Mouse (Mus musculus) spleen, embryonic (tissue): Measurements from ENCODE around the gene Lef1.

ENCODE experiments used
- CTCF ChIA-PET: fragments of 350-600 bp; sonication (Branson Sonifier 250); formaldehyde crosslinking; loops from one replicate; lab custom pipeline; 2022; lab: Charles Lee

The Lef1 gene

DNA sequence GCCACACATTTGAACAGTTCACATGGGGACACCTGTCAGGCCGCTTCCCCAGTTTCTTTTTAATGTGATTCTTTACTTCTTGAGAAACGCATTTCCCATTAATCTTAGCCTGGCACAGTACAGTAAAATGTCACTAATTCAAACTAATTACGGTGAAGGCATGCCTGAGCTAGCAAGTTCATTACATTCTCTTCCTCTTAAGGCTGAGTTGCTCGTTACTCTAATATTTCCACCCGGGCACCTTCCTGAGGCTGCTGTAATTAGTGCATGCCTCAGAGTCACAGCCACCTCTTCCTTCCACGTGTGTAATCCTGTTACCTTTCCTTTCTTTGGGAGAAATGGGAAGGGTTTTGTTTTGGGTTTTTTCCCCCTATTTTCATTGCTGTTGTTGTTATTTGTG lies 71.9 kb downstream of the Lef1 start:
- CTCF ChIA-PET = interaction anchor here (0.7 kb wide), 1 partner anchor 15 kb away, joined by 9 read pairs; no protein-coding TSS in a partner anchor

DNA sequence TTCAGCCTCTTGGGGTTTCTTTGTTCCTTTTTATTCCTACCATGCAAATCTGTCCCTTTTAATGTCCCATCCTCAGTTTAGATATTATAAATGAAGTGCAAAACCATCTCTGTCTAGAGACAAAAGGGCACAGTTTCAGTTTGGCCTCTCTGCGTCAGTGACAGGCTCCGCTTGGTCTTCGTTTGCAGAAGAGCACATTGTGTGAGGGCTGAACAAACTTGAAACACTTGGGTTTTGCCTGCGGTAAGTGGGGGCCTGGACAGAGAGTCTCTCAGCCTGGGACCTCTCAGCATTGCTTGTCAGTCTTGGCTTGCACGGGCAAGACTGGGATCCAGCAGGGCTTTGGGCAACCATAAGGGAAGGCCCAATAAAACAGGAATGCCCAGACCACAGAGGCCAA lies 75.9 kb downstream of the Lef1 start:
- CTCF ChIA-PET = no interaction called here

DNA sequence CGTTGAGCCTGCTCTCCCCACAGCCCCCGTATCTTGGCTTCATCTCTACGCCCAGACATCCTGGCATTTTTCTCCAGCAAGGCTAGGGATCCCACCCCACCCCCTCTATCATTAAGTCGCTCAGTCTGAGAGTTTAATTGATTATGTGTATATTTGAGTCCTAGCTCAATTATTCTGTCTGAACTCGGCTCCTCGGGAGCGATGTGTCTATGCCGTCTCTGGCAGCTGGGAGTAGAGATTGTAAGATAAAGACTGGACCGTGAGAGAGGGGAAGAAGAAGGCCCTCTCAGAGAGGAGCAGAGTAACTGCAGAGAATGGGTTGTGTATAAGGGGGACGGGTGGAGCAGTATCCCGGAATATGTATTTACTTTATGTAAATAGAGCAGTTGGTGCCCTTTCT lies 80.0 kb downstream of the Lef1 start:
- CTCF ChIA-PET = no interaction called here

DNA sequence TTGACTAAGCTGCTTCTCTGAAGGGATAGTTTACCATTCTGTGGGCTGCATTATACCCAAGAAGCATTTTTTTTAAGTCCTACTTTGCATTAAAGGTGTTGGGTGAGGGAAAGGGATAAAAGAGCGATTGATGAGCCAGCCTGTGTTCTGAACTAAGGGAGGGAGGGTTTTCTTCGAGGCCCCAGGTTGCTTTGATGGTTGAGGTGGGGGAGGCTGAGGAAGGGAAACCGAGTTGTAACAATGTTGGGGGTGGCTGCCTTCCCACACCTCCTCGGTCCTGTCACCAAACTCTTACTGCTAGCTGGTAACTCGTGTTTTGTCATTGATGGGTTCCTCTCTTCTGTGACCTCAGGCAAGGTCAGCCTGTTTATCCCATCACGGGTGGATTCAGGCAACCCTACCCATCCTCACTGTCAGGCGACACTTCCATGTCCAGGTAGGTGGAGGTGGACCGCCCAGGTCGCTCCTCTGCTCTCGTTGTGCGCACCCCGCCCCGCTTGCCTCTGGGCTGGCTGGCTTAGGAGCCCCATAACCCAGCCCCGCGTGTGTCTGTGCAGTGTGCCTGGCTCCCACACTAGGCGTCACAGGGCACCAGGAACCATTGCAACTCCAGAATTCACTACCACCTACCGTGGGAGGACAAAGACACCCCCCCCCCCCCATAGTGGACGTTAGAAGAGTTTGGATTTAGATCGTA lies 80.5 kb downstream of the Lef1 start:
- CTCF ChIA-PET = no interaction called here

- CTCF ChIA-PET = no interaction called here
Measured at GRCm38 (mm10) chr3:131191454-131191853, 81.2 kb downstream of the Lef1 start.

GRCm38 (mm10) chr3:131196050-131196449 lies 85.8 kb downstream of the Lef1 start:
- CTCF ChIA-PET = no interaction called here

GRCm38 (mm10) chr3:131196507-131197019 lies 86.3 kb downstream of the Lef1 start:
- CTCF ChIA-PET = no interaction called here

DNA sequence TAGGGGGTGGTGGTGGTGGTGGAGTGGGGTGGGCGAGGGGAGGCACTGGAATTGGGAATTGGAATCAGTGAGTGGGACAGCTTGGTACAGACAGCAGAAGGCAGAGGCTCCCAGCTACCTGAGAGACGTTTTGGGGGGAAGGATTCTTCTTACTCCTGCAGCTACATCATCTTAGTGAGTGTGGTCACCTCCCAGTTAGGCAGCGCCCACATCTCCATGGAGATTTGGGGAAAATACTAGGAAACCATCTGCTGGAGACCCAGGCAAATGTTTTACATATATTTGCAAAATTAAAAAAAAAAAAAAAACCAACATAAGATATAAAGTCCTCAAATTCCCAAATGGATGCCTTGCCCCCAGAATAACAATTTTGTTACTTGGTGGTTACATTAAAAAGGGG lies 88.7 kb downstream of the Lef1 start:
- CTCF ChIA-PET = interaction anchor here (0.6 kb wide), 1 partner anchor 40 kb away, joined by 3 read pairs; no protein-coding TSS in a partner anchor

DNA sequence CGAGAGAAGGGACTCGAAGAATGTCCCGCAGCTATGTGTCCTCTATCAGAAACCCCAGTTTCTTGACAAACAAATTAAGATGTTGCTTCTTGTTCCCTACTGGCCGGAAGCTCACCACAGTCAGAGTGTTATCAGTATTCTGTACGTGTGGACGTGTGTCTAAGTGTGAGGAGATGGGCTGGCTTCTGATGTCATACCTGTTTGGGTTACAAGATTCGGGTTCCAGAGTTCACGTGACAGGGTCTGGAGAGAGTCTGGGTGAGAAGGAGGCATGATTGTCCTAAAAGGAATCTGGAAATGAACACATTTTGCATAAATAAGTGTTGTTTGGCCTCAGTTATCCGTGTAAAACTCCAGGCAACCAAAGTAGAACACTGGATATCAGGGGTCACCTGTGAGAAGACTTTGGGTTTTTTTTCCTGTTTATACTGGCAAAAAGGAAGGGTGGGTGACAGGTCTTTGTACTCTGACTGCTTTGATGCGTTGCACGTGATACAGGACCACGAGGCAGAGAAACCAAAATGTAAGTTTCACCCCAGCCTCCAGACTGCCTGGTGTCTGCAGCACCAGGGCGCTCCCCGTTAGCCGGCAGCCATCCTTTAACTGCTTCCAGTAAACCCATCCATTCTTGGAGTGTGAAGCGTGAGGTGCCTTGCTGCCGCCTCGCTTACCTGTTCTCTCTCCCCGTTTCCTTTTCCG lies 89.5 kb downstream of the Lef1 start:
- CTCF ChIA-PET = interaction anchor here (0.6 kb wide), 1 partner anchor 41 kb away, joined by 3 read pairs; no protein-coding TSS in a partner anchor

DNA sequence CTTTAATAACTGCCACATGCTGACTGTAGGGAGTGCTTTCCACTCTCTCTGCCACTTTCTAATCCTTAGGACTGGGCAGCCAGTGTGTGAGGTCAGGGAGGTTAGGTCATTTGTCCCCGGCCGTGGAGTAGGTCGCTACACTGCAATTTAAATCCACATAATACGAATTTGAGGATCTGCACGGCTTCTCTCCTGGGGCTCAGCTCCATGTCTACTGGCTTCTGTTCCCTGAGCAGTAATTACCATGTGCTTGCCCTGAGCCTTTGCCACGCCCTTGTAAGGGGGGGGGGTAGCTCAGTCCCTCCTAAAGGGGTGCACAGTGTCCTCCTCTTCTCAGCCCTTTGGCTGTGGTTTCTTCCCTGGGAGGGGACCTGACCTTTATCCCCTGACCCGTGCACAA lies 92.0 kb downstream of the Lef1 start:
- CTCF ChIA-PET = interaction anchor here (0.6 kb wide), 1 partner anchor 1654 kb away, joined by 5 read pairs; no protein-coding TSS in a partner anchor

DNA sequence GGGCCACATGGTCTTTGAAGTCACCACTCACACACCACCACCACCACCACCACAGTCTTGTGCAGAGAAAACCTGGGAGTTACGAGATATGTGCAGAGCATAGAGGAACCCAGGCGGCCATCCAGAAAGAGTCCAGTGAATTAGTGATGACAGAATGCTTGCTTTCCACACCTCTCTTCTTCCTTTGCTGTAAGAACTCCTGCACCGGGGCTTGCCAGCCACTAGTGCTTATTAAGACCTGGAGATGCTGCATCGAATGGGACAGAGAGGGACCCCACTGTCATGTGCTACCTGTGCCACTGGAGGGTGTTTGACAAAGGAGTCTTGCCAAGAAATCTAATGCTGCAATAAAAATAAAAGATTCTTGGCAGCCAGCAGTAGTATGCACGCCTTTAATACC lies 97.6 kb downstream of the Lef1 start:
- CTCF ChIA-PET = no interaction called here

DNA sequence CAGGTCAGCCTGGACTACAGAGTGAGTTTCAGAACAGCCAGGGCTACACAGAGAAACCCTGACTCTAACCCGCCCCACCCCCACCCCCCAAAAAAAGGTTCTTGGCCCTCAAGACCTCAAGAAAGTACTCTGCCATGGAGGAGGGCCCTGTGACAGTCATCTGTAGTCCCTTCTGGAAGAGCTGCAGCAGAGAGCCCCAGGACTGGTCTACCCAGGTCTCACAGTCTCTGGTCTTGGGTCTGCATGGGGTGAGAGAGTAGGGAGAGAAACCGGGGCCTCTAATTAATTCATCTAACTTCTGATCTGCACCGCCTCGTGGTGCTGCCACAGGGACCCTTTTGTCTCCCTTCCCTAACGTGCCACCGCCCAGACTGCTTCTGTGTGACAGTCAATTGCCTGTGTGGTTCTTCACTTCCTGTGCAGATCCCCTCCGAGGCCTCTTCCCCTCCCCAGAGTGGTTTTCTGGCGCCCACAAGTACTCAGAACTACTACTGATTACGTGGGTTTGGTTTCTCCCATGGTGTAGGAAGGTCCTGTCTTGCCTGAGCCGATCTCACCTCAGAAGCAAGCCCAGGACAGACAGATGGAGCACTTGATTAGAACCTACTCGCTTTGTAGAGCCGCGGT lies 98.1 kb downstream of the Lef1 start:
- CTCF ChIA-PET = no interaction called here

- CTCF ChIA-PET = no interaction called here
Measured at GRCm38 (mm10) chr3:131212200-131212599, 101.9 kb downstream of the Lef1 start.

- CTCF ChIA-PET = no interaction called here
Measured at GRCm38 (mm10) chr3:131214060-131214658, 103.9 kb downstream of the Lef1 start.

DNA sequence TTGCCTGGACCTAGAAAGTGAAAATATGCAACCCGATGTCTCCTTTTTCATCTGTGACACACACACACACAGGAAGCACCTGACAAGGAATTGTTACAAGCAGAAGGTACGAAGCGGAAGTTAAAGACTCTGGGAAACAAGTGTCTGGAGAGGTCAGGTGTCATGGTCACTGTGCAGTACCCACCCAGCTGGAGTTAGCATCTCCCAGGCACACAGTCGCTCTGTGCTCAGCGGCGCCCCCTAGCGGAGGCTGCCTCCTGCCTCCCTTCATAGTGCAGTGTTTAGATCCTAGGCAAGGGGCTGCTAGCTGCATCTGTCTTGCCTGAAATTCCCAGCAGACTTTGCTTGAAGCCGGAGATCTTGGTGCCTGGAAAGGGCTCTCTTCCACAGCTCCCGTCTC lies 104.6 kb downstream of the Lef1 start:
- CTCF ChIA-PET = interaction anchor here (0.9 kb wide), 1 partner anchor 240 kb away, joined by 3 read pairs; no protein-coding TSS in a partner anchor

- CTCF ChIA-PET = no interaction called here
Measured at GRCm38 (mm10) chr3:131218636-131219390, 108.5 kb downstream of the Lef1 start.

DNA sequence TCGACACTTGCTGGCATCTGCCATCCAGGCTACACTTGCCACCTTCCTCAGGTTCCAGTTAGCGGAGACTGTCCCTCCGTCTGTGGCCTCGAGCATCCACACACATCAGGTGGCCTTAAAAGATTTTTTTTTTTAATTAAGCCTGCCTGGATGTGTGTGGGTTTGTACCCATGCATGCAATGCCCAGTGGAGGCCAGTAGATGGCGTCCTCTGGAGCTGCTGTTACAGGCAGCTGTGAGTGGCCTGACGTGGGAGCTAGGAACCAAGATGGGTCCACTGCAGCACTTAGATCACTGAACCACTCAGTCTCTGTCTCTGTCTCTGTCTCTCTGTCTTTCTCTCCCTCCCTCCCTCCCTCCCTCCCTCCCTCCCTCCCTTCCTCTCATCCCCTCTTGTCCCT lies 117.8 kb downstream of the Lef1 start:
- CTCF ChIA-PET = interaction anchor here (0.7 kb wide), 1 partner anchor 470 kb away, joined by 4 read pairs; no protein-coding TSS in a partner anchor

DNA sequence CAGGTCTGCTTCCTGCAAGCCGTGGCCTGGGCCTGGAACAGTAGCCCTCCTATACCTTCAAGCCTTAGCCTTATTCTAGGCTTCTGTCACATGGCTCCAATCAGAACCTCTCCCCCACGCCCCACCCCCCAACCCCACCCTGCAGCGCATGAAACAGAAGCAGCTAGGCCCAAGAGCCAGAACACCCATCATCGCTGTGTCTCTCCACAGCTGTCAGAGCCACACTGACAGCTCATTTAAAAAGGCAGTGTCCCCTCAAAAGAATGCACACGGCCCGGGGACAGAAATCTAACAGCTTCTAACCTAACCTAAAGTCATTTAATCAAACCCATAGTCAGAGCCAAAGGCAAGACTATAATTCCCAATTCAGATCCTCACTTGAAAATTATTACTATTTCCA lies 126.8 kb downstream of the Lef1 start:
- CTCF ChIA-PET = no interaction called here

DNA sequence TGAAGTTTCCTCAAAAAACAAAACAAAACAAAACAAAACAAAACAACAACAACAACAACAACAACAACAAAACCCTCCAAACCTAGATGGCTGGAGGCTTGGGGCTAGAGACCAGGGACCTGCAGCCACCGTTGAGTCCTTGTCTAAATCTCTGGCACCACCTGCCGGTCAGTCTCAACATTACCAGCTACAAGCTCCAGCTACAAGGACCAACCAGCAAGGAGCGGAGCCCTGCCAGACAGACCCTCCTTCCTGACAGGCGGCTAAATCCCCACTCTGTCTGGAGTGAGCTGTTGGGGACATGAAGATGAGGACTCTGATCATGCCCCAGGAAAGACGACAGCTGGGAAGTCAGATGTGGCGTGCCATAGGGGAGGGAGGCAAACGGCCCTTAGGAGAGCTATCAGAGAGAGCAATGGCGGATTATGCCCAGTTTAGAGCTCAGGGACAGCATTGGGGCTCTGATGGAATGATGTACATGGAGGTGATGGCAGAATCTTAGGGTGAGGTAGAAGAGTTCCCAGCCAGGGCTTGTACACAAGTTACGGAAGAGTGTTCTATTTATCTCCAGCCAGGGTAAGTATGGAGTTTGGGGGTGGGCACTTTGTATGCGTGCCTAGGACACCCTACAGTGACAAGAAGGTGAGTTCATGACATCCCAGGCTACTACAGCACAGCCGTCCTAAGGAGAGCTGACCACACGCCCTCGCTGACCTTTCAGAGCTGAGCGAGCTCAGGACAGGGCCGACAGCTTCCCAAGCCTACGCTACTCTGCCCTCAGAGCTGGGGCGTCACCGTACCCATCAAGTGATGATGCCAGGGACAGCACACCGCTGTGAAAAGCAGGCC lies 127.7 kb downstream of the Lef1 start:
- CTCF ChIA-PET = interaction anchor here (0.6 kb wide), 1 partner anchor 324 kb away, joined by 3 read pairs; no protein-coding TSS in a partner anchor
